Mouse (Mus musculus): ENCODE results near the gene Pdcd6. TPM values are rescaled to one million over a fixed set of nuclear protein-coding genes. Genes with fewer than 3 reads are reported as not detected.

The Pdcd6 gene
- 10 to 100 TPM; 47.1 to 52.6 TPM for total RNA-seq (2021)
- long read RNA-seq, experiment 1, transcript Pdcd6-203 (6 exons, 1,376 nt): minor isoform, 14 of 59 reads
- long read RNA-seq, experiment 1, transcript Pdcd6-201 (6 exons, 1,131 nt): major isoform, 36 of 59 reads
- long read RNA-seq, experiment 1, partial matches to known transcripts: 1 of 59 reads
- long read RNA-seq, experiment 1, other reads (novel, unspliced or antisense): 8 of 59 reads
- long read RNA-seq, experiment 2, transcript Pdcd6-201 (6 exons, 1,131 nt): major isoform, 29 of 45 reads
- long read RNA-seq, experiment 2, transcript Pdcd6-203 (6 exons, 1,376 nt): minor isoform, 12 of 45 reads
- long read RNA-seq, experiment 2, partial matches to known transcripts: 0 of 45 reads
- long read RNA-seq, experiment 2, other reads (novel, unspliced or antisense): 3 of 45 reads

- peak; percentile 92 for DNase-seq
- intact Hi-C loops (cut with DNase I): no loop called here
Observed at GRCm38 (mm10) chr13:74317170-74317849, at the start of gene Pdcd6. TSS of gene Pdcd6 (minus strand) at chr13:74317580.

- peak; percentile 56 to 69 for DNase-seq
- intact Hi-C loops (cut with DNase I): no loop called here
Observed at GRCm38 (mm10) chr13:74363859-74364235, 46.5 kb upstream of the Pdcd6 start, which contains the start of gene Lrrc14b. TSS of gene Lrrc14b (minus strand) at chr13:74364005.

GRCm38 (mm10) chr13:74363176-74363858 lies 45.9 kb upstream of the Pdcd6 start:
- DNase-seq: peak; percentile 19 to 33
- intact Hi-C loops (cut with DNase I): no loop called here

- intact Hi-C loops (cut with DNase I): no loop called here
- DNase-seq: no peak
Observed at GRCm38 (mm10) chr13:74362218-74362617, 44.8 kb upstream of the Pdcd6 start.

GRCm38 (mm10) chr13:74356491-74356890 lies 39.1 kb upstream of the Pdcd6 start:
- DNase-seq: no peak

GRCm38 (mm10) chr13:74350435-74350906 lies 33.1 kb upstream of the Pdcd6 start:
- DNase-seq: no peak
- intact Hi-C loops (cut with DNase I): no loop called here

More at GRCm38 (mm10) chr13:74356491-74356890, 39.1 kb upstream of the Pdcd6 start:
- intact Hi-C loops (cut with DNase I): no loop called here

- intact Hi-C loops (cut with DNase I): loop anchor here (10.0 kb wide), 1 partner anchor 115 kb away; no protein-coding TSS in a partner anchor
- DNase-seq: peak; percentile 98 to 99
Observed at GRCm38 (mm10) chr13:74349566-74350434, 32.4 kb upstream of the Pdcd6 start, which contains the start of the genes Sdha and Ccdc127. TSS of gene Sdha (minus strand) at chr13:74350280. TSS of gene Ccdc127 (plus strand) at chr13:74350309.

GRCm38 (mm10) chr13:74341036-74341435 lies 23.7 kb upstream of the Pdcd6 start:
- intact Hi-C loops (cut with DNase I): loop anchor here (2.0 to 10.0 kb wide), 2 partner anchors 124 to 194 kb away; no protein-coding TSS in a partner anchor
- DNase-seq: peak in 1 of 2 experiments; percentile 54

- intact Hi-C loops (cut with DNase I): no loop called here
Observed at GRCm38 (mm10) chr13:74329321-74329720, 11.9 kb upstream of the Pdcd6 start.

GRCm38 (mm10) chr13:74316789-74317169 lies 601 bp downstream of the Pdcd6 start:
- intact Hi-C loops (cut with DNase I): no loop called here
- no peak for DNase-seq

More at GRCm38 (mm10) chr13:74329321-74329720, 11.9 kb upstream of the Pdcd6 start:
- DNase-seq: no peak

GRCm38 (mm10) chr13:74316386-74316785 lies 994 bp downstream of the Pdcd6 start:
- intact Hi-C loops (cut with DNase I): no loop called here
- DNase-seq: no peak

- no peak for DNase-seq
- intact Hi-C loops (cut with DNase I): no loop called here
Observed at GRCm38 (mm10) chr13:74314616-74315015, 2.8 kb downstream of the Pdcd6 start.

GRCm38 (mm10) chr13:74305780-74306179 lies 11.6 kb downstream of the Pdcd6 start:
- intact Hi-C loops (cut with DNase I): loop anchor here (10.0 kb wide), 2 partner anchors 471 to 581 kb away; no protein-coding TSS in a partner anchor
- no peak for DNase-seq

- intact Hi-C loops (cut with DNase I): loop anchor here (10.0 kb wide), 2 partner anchors 471 to 581 kb away; no protein-coding TSS in a partner anchor
- DNase-seq: no peak
Observed at GRCm38 (mm10) chr13:74305380-74305779, 12.0 kb downstream of the Pdcd6 start.

- intact Hi-C loops (cut with DNase I): loop anchor here (10.0 kb wide), 2 partner anchors 468 to 578 kb away; no protein-coding TSS in a partner anchor
- no peak for DNase-seq
Observed at GRCm38 (mm10) chr13:74302050-74303037, 15.0 kb downstream of the Pdcd6 start.

- intact Hi-C loops (cut with DNase I): loop anchor here (1.0 to 10.0 kb wide), 5 partner anchors 109 to 577 kb away; no protein-coding TSS in a partner anchor
Observed at GRCm38 (mm10) chr13:74301607-74301984, 15.8 kb downstream of the Pdcd6 start.

GRCm38 (mm10) chr13:74300925-74301606 lies 16.3 kb downstream of the Pdcd6 start:
- peak; percentile 78 to 82 for DNase-seq
- intact Hi-C loops (cut with DNase I): loop anchor here (1.0 to 10.0 kb wide), 5 partner anchors 108 to 576 kb away; no protein-coding TSS in a partner anchor

More at GRCm38 (mm10) chr13:74301607-74301984, 15.8 kb downstream of the Pdcd6 start:
- DNase-seq: no peak

Measured in heart, postnatal 14 days (tissue).